Mouse (Mus musculus): ENCODE measurements around the gene Efemp2.

- TF ChIP-seq CTCF (IDR thresholded peaks at IDR 0.05; ENCODE audit: low read depth, low read length): no peak
- TF ChIP-seq POLR2A (IDR thresholded peaks at IDR 0.05; ENCODE audit: borderline replicate concordance, low read depth, low read length): no peak
Observed at GRCm38 (mm10) chr19:5483386-5484359, 9.9 kb downstream of the Efemp2 start.
